Mouse (Mus musculus): ENCODE measurements around the gene Tgm2. TPM values are rescaled to one million over a fixed set of nuclear protein-coding genes. Genes with fewer than 3 reads are reported as not detected.

The Tgm2 gene
- polyA plus RNA-seq, 2 experiments = 6.9 to 12.1 TPM

- no peaks in the 10 kb centered on the region for H3K36me3 ChIP-seq (ENCODE audit: control insufficient read depth, insufficient read depth, low read length)
- WGBS = 33% methylated on average over 8 of the region's 8 CpGs
- H3K4me1 ChIP-seq (ENCODE audit: control insufficient read depth, insufficient read depth, low read length) = peaks cover 26% of the 10 kb centered on the region
- peak overlapping the region; percentile 52; the same call in 1 of the 2 replicates for H3K27ac ChIP-seq (replicated peaks; ENCODE audit: low read depth, low read length)
- no peak overlapping the region for H3K9ac ChIP-seq (ENCODE audit: low read depth, low read length, severe bottlenecking)
- DNase-seq (ENCODE audit: low spot score) = no peak
- no peaks in the 10 kb centered on the region for H3K27me3 ChIP-seq (ENCODE audit: control insufficient read depth, insufficient read depth, low read length)
- TF ChIP-seq POLR2A (IDR thresholded peaks at IDR 0.05; ENCODE audit: borderline replicate concordance, extremely low read depth, insufficient read depth, insufficient read length) = no peak
- no peak for ATAC-seq (ENCODE audit: low FRiP score, low read depth)
- H3K4me2 ChIP-seq (replicated peaks; ENCODE audit: low read depth, low read length, severe bottlenecking) = no peak overlapping the region
- no peaks in the 10 kb centered on the region for H3K9me3 ChIP-seq (ENCODE audit: control insufficient read depth, low read length)
- H3K4me3 ChIP-seq (replicated peaks; ENCODE audit: low read length) = no peak overlapping the region
Observed at GRCm38 (mm10) chr2:158109516-158109915, 36.7 kb downstream of the Tgm2 start.

- WGBS = 23% methylated on average over 6 of the region's 6 CpGs
- peak; percentile 35; the same call in 1 of the 2 replicates for ATAC-seq (ENCODE audit: low FRiP score, low read depth)
- Histone ChIP-seq H3K9me3 (ENCODE audit: control insufficient read depth, low read length) (no peaks in the 10 kb centered on the region), H3K4me3 (replicated peaks; ENCODE audit: low read length) (no peak overlapping the region), H3K36me3 (ENCODE audit: control insufficient read depth, insufficient read depth, low read length) (no peaks in the 10 kb centered on the region), H3K4me2 (replicated peaks; ENCODE audit: low read depth, low read length, severe bottlenecking) (no peak overlapping the region), H3K27me3 (ENCODE audit: control insufficient read depth, insufficient read depth, low read length) (no peaks in the 10 kb centered on the region), H3K27ac (replicated peaks; ENCODE audit: low read depth, low read length) (no peak overlapping the region; the same call in 1 of the 2 replicates), H3K4me1 (ENCODE audit: control insufficient read depth, insufficient read depth, low read length) (peaks cover 14% of the 10 kb centered on the region), H3K9ac (ENCODE audit: low read depth, low read length, severe bottlenecking) (no peak overlapping the region)
- peak; percentile 70 for DNase-seq (ENCODE audit: low spot score)
- no peak for TF ChIP-seq POLR2A (IDR thresholded peaks at IDR 0.05; ENCODE audit: borderline replicate concordance, extremely low read depth, insufficient read depth, insufficient read length)
Observed at GRCm38 (mm10) chr2:158106947-158107587, 39.2 kb downstream of the Tgm2 start.

- DNase-seq (ENCODE audit: low spot score) = no peak
- Histone ChIP-seq H3K36me3 (ENCODE audit: control insufficient read depth, insufficient read depth, low read length) (no peaks in the 10 kb centered on the region), H3K9ac (ENCODE audit: low read depth, low read length, severe bottlenecking) (no peak overlapping the region), H3K27me3 (ENCODE audit: control insufficient read depth, insufficient read depth, low read length) (no peaks in the 10 kb centered on the region), H3K27ac (replicated peaks; ENCODE audit: low read depth, low read length) (no peak overlapping the region), H3K4me1 (ENCODE audit: control insufficient read depth, insufficient read depth, low read length) (peaks cover 14% of the 10 kb centered on the region), H3K9me3 (ENCODE audit: control insufficient read depth, low read length) (no peaks in the 10 kb centered on the region), H3K4me3 (replicated peaks; ENCODE audit: low read length) (no peak overlapping the region), H3K4me2 (replicated peaks; ENCODE audit: low read depth, low read length, severe bottlenecking) (no peak overlapping the region)
- no peak for TF ChIP-seq POLR2A (IDR thresholded peaks at IDR 0.05; ENCODE audit: borderline replicate concordance, extremely low read depth, insufficient read depth, insufficient read length)
- 88% methylated on average over 6 of the region's 6 CpGs for WGBS
- ATAC-seq (ENCODE audit: low FRiP score, low read depth) = no peak
Observed at GRCm38 (mm10) chr2:158105605-158106004, 40.6 kb downstream of the Tgm2 start.

- no peak overlapping the region for H3K27ac ChIP-seq (replicated peaks; ENCODE audit: low read depth, low read length)
- no peak for TF ChIP-seq POLR2A (IDR thresholded peaks at IDR 0.05; ENCODE audit: borderline replicate concordance, extremely low read depth, insufficient read depth, insufficient read length)
- no peak overlapping the region for H3K4me3 ChIP-seq (replicated peaks; ENCODE audit: low read length)
- no peaks in the 10 kb centered on the region for H3K36me3 ChIP-seq (ENCODE audit: control insufficient read depth, insufficient read depth, low read length)
- DNase-seq (ENCODE audit: low spot score) = no peak
- no peak for ATAC-seq (ENCODE audit: low FRiP score, low read depth)
- no peak overlapping the region for H3K4me2 ChIP-seq (replicated peaks; ENCODE audit: low read depth, low read length, severe bottlenecking)
- no peaks in the 10 kb centered on the region for H3K27me3 ChIP-seq (ENCODE audit: control insufficient read depth, insufficient read depth, low read length)
- WGBS = 57% methylated on average over 6 of the region's 6 CpGs
- no peak overlapping the region for H3K9ac ChIP-seq (ENCODE audit: low read depth, low read length, severe bottlenecking)
- H3K9me3 ChIP-seq (ENCODE audit: control insufficient read depth, low read length) = no peaks in the 10 kb centered on the region
- H3K4me1 ChIP-seq (ENCODE audit: control insufficient read depth, insufficient read depth, low read length) = peaks cover 15% of the 10 kb centered on the region
Observed at GRCm38 (mm10) chr2:158104966-158105365, 41.3 kb downstream of the Tgm2 start.

- WGBS = 75% methylated on average over 5 of the region's 5 CpGs
- Histone ChIP-seq H3K27me3 (ENCODE audit: control insufficient read depth, insufficient read depth, low read length) (no peaks in the 10 kb centered on the region), H3K9me3 (ENCODE audit: control insufficient read depth, low read length) (no peaks in the 10 kb centered on the region), H3K36me3 (ENCODE audit: control insufficient read depth, insufficient read depth, low read length) (no peaks in the 10 kb centered on the region), H3K9ac (ENCODE audit: low read depth, low read length, severe bottlenecking) (no peak overlapping the region), H3K4me1 (ENCODE audit: control insufficient read depth, insufficient read depth, low read length) (peaks cover 5% of the 10 kb centered on the region), H3K4me2 (replicated peaks; ENCODE audit: low read depth, low read length, severe bottlenecking) (no peak overlapping the region), H3K4me3 (replicated peaks; ENCODE audit: low read length) (no peak overlapping the region), H3K27ac (replicated peaks; ENCODE audit: low read depth, low read length) (no peak overlapping the region)
- TF ChIP-seq POLR2A (IDR thresholded peaks at IDR 0.05; ENCODE audit: borderline replicate concordance, extremely low read depth, insufficient read depth, insufficient read length) = no peak
- ATAC-seq (ENCODE audit: low FRiP score, low read depth) = no peak
- no peak for DNase-seq (ENCODE audit: low spot score)
Observed at GRCm38 (mm10) chr2:158101768-158102167, 44.5 kb downstream of the Tgm2 start.
